Mouse (Mus musculus) embryonic facial prominence, embryonic 14.5 days (tissue): ENCODE measurements around the gene Atpaf2. TPM values are rescaled to one million over a fixed set of nuclear protein-coding genes. Genes with fewer than 3 reads are reported as not detected.
"Not testable (repeated sequence)": the region's sequence is repeated elsewhere in the genome, so short reads cannot be mapped to it uniquely, and the experiment has no call there.

ENCODE experiments used
- ATAC-seq: fragments of 200-750 bp; cut with Nextera tagmentation; 2 replicates; pipeline ENCODE4 v1.8.0; 2017; ENCODE audit warnings: low read depth, moderate number of reproducible peaks, moderate TSS enrichment
- DNase-seq: peaks from one replicate; pipeline ENCODE4 v3.0.0-alpha.2; 2015; ENCODE audit warnings: low spot score
- H3K27ac ChIP-seq: fragments of 300-500 bp; sonication (generic); replicated peaks from 2 replicates; pipeline ENCODE4 v1.5.1; 2014; ENCODE audit warnings: low read depth, mild to moderate bottlenecking, low read length, moderate library complexity
- H3K27me3 ChIP-seq: fragments of 300-500 bp; sonication (generic); replicated peaks from 2 replicates; pipeline ENCODE4 v1.6.1; 2014; ENCODE audit warnings: low read length; ENCODE audit not compliant: control insufficient read depth, insufficient read depth
- H3K36me3 ChIP-seq: fragments of 300-500 bp; sonication (generic); 2 replicates; pipeline ENCODE4 v1.6.1; 2014; ENCODE audit warnings: low read length, mixed read lengths; ENCODE audit not compliant: control insufficient read depth, insufficient read depth
- H3K4me1 ChIP-seq: fragments of 300-500 bp; sonication (generic); 2 replicates; pipeline ENCODE4 v1.6.1; 2014; ENCODE audit warnings: antibody characterized with exemption, low read length; ENCODE audit not compliant: control insufficient read depth, insufficient read depth
- H3K4me2 ChIP-seq: fragments of 300-500 bp; sonication (generic); 2 replicates; pipeline ENCODE4 v1.6.1; 2014; ENCODE audit warnings: low read depth, mild to moderate bottlenecking, low read length, moderate library complexity, mixed read lengths
- H3K4me3 ChIP-seq: fragments of 300-500 bp; sonication (generic); 2 replicates; pipeline ENCODE4 v1.5.1; 2014; ENCODE audit warnings: low read depth, mild to moderate bottlenecking, low read length
- H3K9ac ChIP-seq: fragments of 300-500 bp; sonication (generic); 2 replicates; pipeline ENCODE4 v1.6.1; 2014; ENCODE audit warnings: low read depth, mild to moderate bottlenecking, low read length, moderate library complexity, mixed read lengths
- H3K9me3 ChIP-seq: fragments of 300-500 bp; sonication (generic); 2 replicates; pipeline ENCODE4 v1.6.1; 2016; ENCODE audit warnings: low read length; ENCODE audit not compliant: control insufficient read depth
- WGBS: fragments of 180-500 bp; shearing (Covaris S2); extraction: QIAGEN DNeasy Blood & Tissue Kit; methylation state at CpG from one replicate; pipeline ENCODE4 v1.1.7; 2014; 5-methylcytosine and 5-hydroxymethylcytosine counted together
- polyA plus RNA-seq: library from polyadenylated mRNA; unstranded; fragments of >200 nt; fragmentation: Nextera tagmentation; extraction: Ambion mirVana; gene quantifications from 2 replicates; pipeline ENCODE4 v1.2.1, GENCODE M21; 2014

Gene Atpaf2
- polyA plus RNA-seq, 1 experiment from 2014 or later = 42.9 TPM

GRCm38 (mm10) chr11:60439621-60440020 is 21.4 kb upstream of the Atpaf2 start:
- H3K36me3 ChIP-seq = peaks cover 85% of the 10 kb centered on the region
- not testable (repeated sequence) for H3K27me3 ChIP-seq, H3K4me1 ChIP-seq, DNase-seq, H3K9ac ChIP-seq, H3K9me3 ChIP-seq, H3K27ac ChIP-seq, H3K4me2 ChIP-seq, ATAC-seq, H3K4me3 ChIP-seq
- 20% methylated on average over 1 of the region's 1 CpGs for WGBS

DNA sequence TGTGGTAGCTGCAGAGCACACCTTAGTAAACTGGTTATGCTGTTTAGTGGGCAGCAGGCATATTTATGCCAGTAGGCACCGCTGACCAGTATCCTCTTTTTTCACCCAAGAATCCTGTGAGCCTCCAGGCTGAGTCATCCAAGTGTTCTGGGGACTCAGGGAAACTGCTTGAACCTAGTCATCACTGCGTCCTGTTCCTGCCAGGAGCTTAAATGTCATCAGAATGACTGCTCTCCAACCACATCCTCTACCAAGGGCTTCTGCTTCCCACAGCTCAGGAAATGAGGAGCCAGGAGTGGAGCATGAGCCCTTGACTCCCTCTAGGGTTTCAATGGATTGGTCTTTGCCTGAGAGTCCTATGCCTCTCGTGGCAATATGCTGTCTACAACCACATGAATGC is 18.4 kb upstream of the Atpaf2 start:
- DNase-seq (no peak), ATAC-seq (no peak)
- no peak overlapping the region for H3K9ac ChIP-seq
- no peaks in the 10 kb centered on the region for H3K27me3 ChIP-seq
- H3K9me3 ChIP-seq = no peaks in the 10 kb centered on the region
- H3K4me3 ChIP-seq = no peak overlapping the region
- H3K4me2 ChIP-seq = no peak overlapping the region
- peaks cover 87% of the 10 kb centered on the region for H3K36me3 ChIP-seq
- WGBS = 76% methylated on average over 3 of the region's 3 CpGs
- H3K27ac ChIP-seq = no peak overlapping the region
- no peaks in the 10 kb centered on the region for H3K4me1 ChIP-seq

DNA sequence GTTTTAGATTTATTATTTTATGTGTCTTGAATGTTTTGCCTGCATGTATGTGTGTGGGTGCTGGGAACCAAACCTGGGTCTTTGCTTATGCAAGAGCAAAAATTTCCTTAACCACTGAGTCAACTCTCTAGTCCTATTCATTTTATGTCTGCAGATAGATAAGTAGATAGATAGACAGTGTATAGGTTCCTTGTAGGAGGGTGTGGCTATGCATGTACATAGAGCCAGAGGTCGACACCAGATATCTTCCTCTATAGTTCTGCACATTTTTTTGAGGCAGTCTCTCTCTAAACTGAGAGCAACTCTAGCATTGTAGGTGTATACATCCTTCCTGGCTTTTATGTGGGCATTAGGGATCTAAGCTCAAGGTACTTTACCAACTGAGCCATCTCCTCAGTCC is 16.9 kb upstream of the Atpaf2 start:
- 94% methylated on average over 1 of the region's 1 CpGs for WGBS
- H3K4me1 ChIP-seq = no peaks in the 10 kb centered on the region
- no peaks in the 10 kb centered on the region for H3K9me3 ChIP-seq
- peaks cover 86% of the 10 kb centered on the region for H3K36me3 ChIP-seq
- DNase-seq (no peak), ATAC-seq (no peak)
- H3K27ac ChIP-seq = no peak overlapping the region
- H3K27me3 ChIP-seq = no peaks in the 10 kb centered on the region
- H3K4me2 ChIP-seq = no peak overlapping the region
- H3K9ac ChIP-seq = no peak overlapping the region
- no peak overlapping the region for H3K4me3 ChIP-seq

GRCm38 (mm10) chr11:60433501-60433900 is 15.2 kb upstream of the Atpaf2 start:
- no peaks in the 10 kb centered on the region for H3K9me3 ChIP-seq
- H3K4me3 ChIP-seq = no peak overlapping the region
- H3K27ac ChIP-seq = no peak overlapping the region
- H3K27me3 ChIP-seq = no peaks in the 10 kb centered on the region
- H3K36me3 ChIP-seq = peaks cover 86% of the 10 kb centered on the region
- no peak overlapping the region for H3K4me2 ChIP-seq
- H3K9ac ChIP-seq = no peak overlapping the region
- DNase-seq (no peak), ATAC-seq (no peak)
- H3K4me1 ChIP-seq = no peaks in the 10 kb centered on the region

GRCm38 (mm10) chr11:60427628-60428027 is 9.4 kb upstream of the Atpaf2 start:
- Histone ChIP-seq H3K9ac (no peak overlapping the region), H3K4me3 (no peak overlapping the region), H3K4me2 (no peak overlapping the region), H3K27me3 (no peaks in the 10 kb centered on the region), H3K9me3 (no peaks in the 10 kb centered on the region), H3K27ac (no peak overlapping the region), H3K36me3 (peaks cover 61% of the 10 kb centered on the region), H3K4me1 (no peaks in the 10 kb centered on the region)
- WGBS = 91% methylated on average over 3 of the region's 3 CpGs
- DNase-seq (no peak), ATAC-seq (no peak)

DNA sequence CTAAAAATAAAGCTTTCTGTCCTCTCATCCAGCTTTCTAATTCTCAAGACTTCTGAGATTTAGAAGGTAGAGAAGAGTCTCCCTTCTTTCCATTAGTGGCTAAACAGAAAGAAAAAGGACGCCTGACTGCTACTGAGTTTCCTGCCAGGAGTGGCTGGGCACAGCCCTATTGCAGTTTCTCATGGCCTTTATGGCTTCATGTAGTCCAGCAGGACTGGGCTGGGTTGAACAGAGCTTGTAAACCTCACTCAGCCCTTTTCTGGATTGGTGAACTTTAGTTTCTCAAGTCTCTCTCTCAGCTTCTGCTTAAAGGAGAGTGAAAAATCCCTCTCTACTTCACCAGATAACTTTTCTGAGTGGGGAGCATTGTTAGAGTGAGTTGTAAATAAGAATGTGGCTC is 8.2 kb upstream of the Atpaf2 start:
- H3K36me3 ChIP-seq = peaks cover 49% of the 10 kb centered on the region
- 80% methylated on average over 1 of the region's 1 CpGs for WGBS

GRCm38 (mm10) chr11:60423006-60423405 is 4.7 kb upstream of the Atpaf2 start:
- no peak overlapping the region for H3K27ac ChIP-seq
- H3K4me1 ChIP-seq = peaks cover 10% of the 10 kb centered on the region
- DNase-seq = no peak
- H3K4me2 ChIP-seq = no peak overlapping the region
- H3K36me3 ChIP-seq = peaks cover 31% of the 10 kb centered on the region
- no peak for ATAC-seq
- H3K9me3 ChIP-seq = no peaks in the 10 kb centered on the region
- WGBS = 67% methylated on average over 1 of the region's 1 CpGs
- no peak overlapping the region for H3K9ac ChIP-seq
- no peak overlapping the region for H3K4me3 ChIP-seq
- no peaks in the 10 kb centered on the region for H3K27me3 ChIP-seq

More for the DNA sequence above, 8.2 kb upstream of the Atpaf2 start:
- no peaks in the 10 kb centered on the region for H3K9me3 ChIP-seq
- H3K9ac ChIP-seq = no peak overlapping the region
- no peak for DNase-seq
- no peak overlapping the region for H3K27ac ChIP-seq
- H3K4me2 ChIP-seq = no peak overlapping the region
- no peak for ATAC-seq
- H3K4me1 ChIP-seq = no peaks in the 10 kb centered on the region
- no peak overlapping the region for H3K4me3 ChIP-seq
- no peaks in the 10 kb centered on the region for H3K27me3 ChIP-seq

DNA sequence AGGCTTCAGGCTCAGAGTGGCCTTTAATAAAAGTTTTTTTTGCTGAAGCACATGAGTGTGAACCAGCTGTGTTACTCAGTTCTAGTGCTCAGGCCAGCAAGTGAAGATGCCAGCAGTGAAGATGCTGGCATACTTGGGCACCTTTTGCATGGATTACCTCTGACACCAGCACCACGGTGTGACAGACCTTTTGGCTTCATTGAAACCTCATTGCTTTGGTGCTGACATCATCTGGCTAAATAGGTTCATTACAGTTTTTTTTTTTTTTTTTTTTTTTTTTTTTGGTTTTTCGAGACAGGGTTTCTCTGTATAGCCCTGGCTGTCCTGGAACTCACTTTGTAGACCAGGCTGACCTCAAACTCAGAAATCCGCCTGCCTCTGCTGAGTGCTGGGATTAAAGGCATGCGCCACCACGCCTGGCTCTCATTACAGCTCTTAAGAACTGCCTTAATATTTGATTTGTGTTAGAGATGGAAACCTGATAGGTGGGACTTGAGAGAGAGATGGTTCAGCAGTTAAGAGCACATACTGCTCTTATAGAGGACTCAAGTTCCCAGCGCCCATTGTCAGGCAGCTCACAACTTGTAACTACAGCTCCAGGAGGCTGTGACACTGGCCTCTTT is 3.9 kb upstream of the Atpaf2 start:
- H3K9me3 ChIP-seq = no peaks in the 10 kb centered on the region
- H3K9ac ChIP-seq = no peak overlapping the region
- peaks cover 10% of the 10 kb centered on the region for H3K4me1 ChIP-seq
- 66% methylated on average over 5 of the region's 6 CpGs for WGBS
- DNase-seq (peak; percentile 18), ATAC-seq (no peak)
- H3K4me3 ChIP-seq = no peak overlapping the region
- H3K27me3 ChIP-seq = no peaks in the 10 kb centered on the region
- no peak overlapping the region for H3K27ac ChIP-seq
- peaks cover 22% of the 10 kb centered on the region for H3K36me3 ChIP-seq
- H3K4me2 ChIP-seq = no peak overlapping the region

DNA sequence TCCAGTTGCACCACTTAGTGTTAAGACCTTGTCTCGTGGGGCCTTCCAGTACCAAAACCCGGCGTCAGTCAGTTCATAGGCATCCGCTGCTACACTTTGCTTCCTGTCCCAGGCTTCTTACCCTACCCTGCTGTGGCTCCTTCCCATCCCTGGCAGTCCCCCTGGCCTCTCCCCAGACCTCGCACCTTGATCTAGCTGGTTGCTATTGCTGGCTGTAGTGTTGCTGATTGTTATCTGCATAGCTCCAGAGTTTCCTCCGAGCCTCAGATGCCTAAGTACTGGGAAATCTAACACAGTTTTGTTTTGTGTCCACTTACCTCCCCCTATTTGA is 181 bp upstream of the Atpaf2 start:
- no peak for ATAC-seq
- Histone ChIP-seq H3K27ac (no peak overlapping the region), H3K4me3 (peak overlapping the region; percentile 90), H3K36me3 (0 out of 2 replicates have a peak, but pooled peaks cover 4% of the 10 kb centered on the region), H3K9me3 (no peaks in the 10 kb centered on the region), H3K4me2 (peak overlapping the region; percentile 93), H3K27me3 (no peaks in the 10 kb centered on the region), H3K9ac (peak overlapping the region; percentile 94), H3K4me1 (peaks cover 20% of the 10 kb centered on the region)
- peak; percentile 13 for DNase-seq
- 14% methylated on average over 6 of the region's 6 CpGs for WGBS
